Mouse (Mus musculus): ENCODE measurements around the gene Nutf2.
A peak's percentile ranks its signal among the peaks of the same experiment; 100 is the strongest.
"Not testable (repeated sequence)": the region's sequence is repeated elsewhere in the genome, so short reads cannot be mapped to it uniquely, and the experiment has no call there.

The Nutf2 gene

DNA sequence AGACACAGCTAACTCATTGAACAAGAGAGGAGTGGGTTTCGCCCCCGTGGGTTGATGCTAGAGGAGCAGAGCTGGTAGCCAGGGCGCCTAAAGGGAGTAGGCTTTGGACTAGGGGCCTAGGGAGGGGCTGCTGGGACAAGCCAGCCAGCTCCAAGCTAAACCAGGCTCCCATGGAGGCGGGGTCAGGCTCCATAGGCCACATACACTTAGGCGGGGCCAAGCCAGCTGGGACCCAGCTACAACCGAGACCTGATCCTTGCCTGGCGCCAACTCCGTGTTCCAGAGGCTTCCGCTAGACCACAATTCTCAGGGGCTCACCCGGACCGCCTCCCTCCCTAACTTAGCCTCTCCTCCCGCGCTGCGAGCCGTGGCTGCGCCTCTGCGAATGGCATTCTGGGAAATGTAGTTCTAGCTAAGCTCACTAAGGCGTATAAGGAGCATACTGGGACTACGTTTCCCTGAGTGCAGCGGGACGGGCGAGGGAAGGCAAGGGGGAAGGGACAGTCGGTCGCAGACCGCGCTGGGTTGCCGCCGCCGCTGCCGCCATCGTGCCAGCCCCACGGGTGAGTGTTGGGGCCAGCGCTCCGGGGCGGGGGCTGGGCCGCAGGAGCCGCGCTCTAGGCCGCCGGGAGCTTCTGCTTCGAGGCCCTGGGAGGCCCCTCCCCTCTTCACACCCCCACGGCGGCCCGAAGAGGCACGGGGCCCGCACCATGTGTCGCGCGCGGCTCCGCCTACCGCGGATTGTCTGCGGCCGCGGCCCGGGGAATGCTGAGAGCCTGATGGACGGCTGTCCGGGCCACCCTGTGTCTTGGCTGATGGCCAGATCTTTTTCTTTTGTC is at the start of gene Nutf2:
TSS of gene Nutf2 (plus strand) at position 438 of the 839 bp plus-strand sequence.
- DNase-seq (ENCODE audit: low read depth, low spot score) = peak; percentile 100

DNA sequence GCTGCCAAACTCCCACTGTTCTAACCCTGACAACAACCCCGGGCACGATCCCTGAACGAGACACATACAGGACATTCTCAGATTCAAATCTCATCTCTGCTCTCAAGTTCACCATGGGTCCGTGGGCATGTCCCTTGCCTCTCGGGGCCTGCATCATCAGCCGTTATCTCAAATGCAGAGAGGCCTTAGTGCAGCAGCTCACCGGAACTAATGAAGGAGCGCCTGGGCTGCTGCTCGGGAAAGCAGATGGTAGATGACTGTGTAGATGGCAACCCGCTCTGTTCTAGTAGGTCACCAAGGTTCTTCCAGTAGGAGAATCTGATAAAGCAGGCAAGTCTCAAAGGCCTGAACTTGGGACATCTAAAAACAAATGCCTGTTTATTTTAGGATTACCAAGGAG is 49.3 kb upstream of the Nutf2 start:
- no peak for DNase-seq (ENCODE audit: low read depth, low spot score)

- DNase-seq (ENCODE audit: low read depth, low spot score) = no peak
Measured at GRCm38 (mm10) chr8:105811543-105811942, 48.8 kb upstream of the Nutf2 start.

DNA sequence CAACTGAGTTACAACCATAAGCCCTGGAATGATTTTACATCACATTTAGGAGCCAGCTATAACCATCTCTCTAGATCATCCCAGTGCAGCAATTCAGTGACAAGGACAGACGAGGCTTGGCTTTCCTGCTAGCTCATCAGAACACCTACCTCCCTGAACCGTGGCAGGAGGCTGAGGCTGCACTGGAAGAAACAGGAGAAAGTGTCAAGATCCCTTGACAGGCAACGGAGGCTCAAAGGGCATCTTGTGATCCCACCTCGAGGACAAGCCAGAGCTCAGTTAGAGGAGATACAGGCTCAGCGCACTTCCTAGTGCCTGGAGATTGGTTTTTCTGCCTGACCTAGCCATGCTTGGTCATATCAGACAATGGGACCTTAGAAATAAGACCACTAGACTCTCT is 47.9 kb upstream of the Nutf2 start:
- no peak for DNase-seq (ENCODE audit: low read depth, low spot score)

- DNase-seq (ENCODE audit: low read depth, low spot score) = no peak
Measured at GRCm38 (mm10) chr8:105813241-105813640, 47.1 kb upstream of the Nutf2 start.

DNA sequence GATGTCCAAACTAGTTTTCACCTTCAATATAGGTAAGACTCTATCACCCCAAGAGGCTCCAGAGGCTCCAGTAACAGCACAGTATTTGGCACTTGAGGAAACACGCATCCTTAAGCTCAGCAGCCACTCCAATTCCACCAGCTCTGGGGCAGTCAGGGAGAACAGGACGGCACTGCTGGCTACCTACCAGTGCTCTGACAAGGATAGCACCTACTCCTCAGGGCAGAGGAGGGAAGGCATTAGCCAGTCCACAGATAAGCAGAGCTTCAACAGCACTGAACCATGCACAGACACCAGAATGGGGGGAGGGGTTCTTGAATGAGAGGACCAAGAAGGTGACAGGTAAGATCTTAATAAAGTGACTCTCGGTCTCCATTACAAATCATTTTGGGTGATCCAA is 40.7 kb upstream of the Nutf2 start:
- DNase-seq (ENCODE audit: low read depth, low spot score) = no peak

DNA sequence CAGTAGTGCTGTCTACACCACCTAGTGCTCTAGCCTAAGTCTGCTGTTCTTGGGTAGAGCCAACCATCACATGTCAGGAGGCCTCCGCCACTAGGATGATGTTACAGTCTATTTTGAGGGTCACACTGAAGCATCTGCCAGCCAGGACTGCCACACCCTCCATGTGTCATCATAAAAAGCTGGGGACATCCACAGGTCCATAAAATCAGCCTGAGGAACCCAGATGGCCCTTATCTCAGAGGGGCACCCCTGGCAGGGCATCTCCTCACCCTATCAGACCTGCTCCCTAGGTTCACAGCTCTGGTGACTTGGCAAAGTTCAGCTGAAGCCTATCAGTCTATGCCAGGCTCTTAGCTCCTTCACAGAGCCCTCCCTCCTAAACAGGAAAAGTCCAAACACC is 39.5 kb upstream of the Nutf2 start:
- no peak for DNase-seq (ENCODE audit: low read depth, low spot score)

GRCm38 (mm10) chr8:105825506-105825905 is 34.9 kb upstream of the Nutf2 start:
- no peak for DNase-seq (ENCODE audit: low read depth, low spot score)

- no peak for DNase-seq (ENCODE audit: low read depth, low spot score)
Measured at GRCm38 (mm10) chr8:105826379-105826778, 34.0 kb upstream of the Nutf2 start.

DNA sequence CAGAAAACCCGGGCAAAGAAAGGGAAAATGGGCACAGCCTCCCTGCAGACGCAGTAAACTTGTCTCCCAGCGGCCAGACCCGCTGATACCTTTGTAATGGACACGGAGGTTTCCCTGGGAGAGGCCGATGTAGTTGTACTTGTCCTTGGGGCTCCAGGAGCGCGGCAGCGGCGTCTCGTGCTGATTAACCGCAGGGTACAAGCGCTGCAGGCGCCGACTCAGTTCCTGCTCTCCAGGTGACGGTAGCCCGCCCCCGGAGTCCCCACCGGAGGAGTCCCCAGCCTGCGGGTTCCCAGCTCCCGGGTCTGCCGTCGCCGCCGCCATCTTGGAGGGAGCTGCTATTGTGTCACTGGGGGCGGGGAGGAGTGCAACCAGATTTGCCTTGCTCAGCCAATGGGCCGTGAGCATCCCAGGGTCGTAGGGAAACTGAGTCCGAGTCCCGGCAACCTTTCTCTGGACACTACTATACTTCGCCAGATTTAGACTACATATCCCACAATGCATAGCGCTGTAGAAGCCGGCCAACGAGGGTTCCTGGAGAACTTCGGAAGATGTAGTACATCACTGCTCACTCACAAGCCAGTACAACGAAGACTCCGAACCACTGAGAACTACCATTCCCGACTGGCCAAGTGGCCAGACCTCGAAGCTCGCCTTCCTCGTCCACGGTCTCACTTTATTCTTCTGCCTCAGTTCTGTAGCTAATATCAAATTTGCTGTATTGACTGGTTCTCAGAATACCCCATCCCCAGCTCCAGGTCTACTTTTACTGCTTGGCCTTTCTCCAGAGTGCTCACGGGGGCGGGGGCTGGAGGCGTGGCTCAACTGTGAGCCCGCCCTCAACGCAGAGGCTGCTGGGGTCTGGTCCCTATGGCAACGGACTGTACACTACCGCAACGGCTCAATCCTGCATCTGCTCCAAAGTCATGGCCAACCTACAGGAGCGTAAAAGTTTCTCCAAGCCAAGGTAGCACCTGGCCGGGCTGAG is 33.2 kb upstream of the Nutf2 start, which contains the start of the genes Ranbp10 and Tsnaxip1:
TSS of gene Ranbp10 (minus strand) at position 490 of the 988 bp plus-strand sequence.
TSS of gene Tsnaxip1 (plus strand) at position 871 of the 988 bp plus-strand sequence.
- peak; percentile 100 for DNase-seq (ENCODE audit: low read depth, low spot score)

DNA sequence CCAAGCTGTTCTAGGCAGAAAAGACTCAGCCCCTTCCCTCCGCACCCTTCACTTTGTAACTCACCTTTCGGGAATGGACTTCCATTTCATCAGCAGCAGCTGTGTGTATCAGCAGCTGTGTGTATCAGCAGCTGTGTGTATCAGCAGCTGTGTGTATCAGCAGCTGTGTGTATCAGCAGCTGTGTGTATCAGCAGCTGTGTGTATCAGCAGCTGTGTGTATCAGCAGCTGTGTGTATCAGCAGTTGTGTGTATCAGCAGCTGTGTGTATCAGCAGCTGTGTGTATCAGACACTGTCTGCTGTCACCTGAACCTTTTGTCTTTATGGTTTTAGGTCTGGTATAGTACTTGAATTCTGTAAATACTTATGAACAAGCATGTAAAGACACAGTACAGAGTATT is 26.6 kb upstream of the Nutf2 start:
- DNase-seq (ENCODE audit: low read depth, low spot score) = not testable (repeated sequence)

DNA sequence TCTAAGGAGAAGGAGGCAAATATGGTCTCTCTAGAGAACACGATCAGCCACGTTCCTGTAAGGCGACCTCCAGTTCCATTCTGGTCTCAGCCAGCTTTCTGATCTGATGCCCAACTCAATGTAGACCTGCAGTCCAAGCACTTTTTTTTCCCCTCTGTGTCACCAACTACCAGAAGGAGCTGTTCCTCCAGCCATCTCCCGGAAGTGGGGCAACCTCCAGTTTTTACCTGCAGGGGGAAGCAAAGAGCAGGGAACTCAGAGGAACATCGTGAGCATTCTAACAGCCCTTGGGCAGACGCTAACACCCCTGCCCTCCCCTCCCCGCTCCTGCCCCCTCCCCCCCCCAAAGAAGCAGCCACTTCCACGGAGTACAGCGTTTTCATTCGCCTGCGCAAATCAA is 25.1 kb upstream of the Nutf2 start:
- peak; percentile 90 for DNase-seq (ENCODE audit: low read depth, low spot score)

GRCm38 (mm10) chr8:105836991-105837390 is 23.4 kb upstream of the Nutf2 start:
- no peak for DNase-seq (ENCODE audit: low read depth, low spot score)

DNA sequence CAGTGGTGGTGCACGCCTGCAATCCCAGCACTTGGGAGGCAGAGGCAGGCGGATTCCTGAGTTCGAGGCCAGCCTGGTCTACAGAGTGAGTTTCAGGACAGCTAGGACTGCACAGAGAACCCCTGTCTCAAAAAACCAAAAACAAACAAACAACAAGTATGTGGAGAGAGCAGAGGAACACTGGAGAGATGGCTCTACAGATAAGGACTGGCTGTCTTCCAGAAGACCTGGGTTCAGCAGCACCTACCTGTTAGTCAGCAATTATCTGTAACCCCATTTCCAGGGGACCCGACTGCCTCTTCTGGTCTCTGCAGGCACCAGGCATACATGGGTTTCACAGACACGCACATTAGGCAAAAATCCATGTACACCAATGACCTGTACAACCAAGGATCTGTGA is 21.2 kb upstream of the Nutf2 start:
- no peak for DNase-seq (ENCODE audit: low read depth, low spot score)

DNA sequence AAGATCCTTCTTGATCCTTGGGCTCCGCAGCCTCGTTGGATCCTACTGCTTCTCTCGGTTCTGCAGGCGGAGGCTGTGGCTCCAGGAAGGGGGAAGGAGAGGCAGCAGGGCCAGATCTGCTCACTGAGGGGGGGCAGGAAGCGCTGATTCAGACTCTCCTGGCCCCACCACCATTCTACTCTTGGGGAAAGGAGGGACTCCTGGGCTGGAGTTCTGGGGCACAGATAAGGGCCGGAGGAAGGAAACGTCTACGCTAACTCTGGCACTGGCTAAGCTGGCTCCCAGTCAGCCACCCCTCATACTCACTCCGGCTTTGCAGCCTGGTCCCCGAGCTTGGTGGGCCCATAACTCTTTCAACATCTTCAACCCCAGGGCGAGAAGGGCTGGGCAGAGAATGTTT is 13.7 kb upstream of the Nutf2 start:
- DNase-seq (ENCODE audit: low read depth, low spot score) = no peak

DNA sequence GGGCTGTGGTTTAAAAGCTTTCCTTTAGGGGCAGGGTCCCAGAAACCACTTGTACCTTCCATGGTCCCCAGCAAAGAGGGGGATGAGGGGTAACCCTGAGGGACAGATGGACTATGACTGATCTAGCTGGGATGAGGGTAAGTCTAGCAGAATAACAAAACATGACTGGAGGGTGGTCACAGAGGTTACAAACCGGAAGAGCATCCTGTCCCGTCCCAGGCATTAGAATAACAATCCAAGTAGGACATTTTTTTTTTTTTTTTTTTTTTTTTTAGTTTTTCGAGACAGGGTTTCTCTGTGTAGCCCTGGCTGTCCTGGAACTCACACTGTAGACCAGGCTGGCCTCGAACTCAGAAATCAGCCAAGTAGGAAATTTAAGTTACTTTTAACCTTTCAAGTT is 10.4 kb upstream of the Nutf2 start:
- DNase-seq (ENCODE audit: low read depth, low spot score) = peak; percentile 55

- peak; percentile 72 for DNase-seq (ENCODE audit: low read depth, low spot score)
Measured at GRCm38 (mm10) chr8:105850611-105851010, 9.8 kb upstream of the Nutf2 start.

DNA sequence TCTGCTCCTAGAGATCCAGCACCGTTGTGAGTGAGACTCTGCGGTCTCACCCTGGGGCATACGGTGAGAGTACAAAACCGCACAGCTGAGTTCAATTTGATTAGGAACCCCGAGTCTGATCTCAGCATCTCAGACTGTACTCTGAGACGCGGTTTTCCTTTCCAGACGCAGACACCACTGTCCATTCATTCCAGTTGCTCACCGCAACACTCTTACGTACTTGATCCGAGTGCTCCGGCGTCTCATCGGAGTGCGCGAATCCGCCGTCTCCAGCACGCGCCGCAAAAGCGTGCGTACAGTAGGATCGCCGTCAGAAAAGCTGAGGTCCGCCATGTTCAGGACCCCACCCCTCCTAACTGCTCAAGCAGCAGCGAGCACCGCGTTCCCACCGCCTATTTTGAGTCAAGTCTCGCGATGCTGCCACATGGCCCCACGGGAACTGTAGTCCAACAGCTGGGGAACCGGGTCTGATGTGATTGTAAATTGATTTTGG is 8.7 kb upstream of the Nutf2 start:
- peak; percentile 99 for DNase-seq (ENCODE audit: low read depth, low spot score)

- peak; percentile 38 for DNase-seq (ENCODE audit: low read depth, low spot score)
Measured at GRCm38 (mm10) chr8:105852146-105852729, 8.1 kb upstream of the Nutf2 start.

DNA sequence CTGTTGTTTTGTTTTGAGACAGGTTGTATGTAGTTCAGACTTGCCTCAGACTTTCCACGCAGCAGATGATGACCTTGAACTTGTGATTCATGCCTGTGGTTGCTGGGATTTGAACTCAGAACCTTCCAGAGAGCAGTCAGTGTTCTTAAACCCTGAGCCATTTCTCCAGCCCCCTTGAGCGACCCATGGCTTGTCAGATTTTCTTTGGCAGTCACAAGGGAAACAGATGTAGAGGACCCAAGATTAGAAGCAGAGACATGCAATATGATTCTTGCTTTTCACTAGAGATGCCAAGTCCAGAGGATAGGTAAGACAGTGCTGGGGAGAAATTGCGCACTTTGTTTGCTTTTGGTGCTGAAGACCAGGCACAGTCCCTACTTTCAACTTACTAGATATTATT is 7.2 kb upstream of the Nutf2 start, which contains the start of gene Cenpt:
TSS of gene Cenpt (minus strand) at position 101 of the 400 bp plus-strand sequence.
- DNase-seq (ENCODE audit: low read depth, low spot score) = no peak

DNA sequence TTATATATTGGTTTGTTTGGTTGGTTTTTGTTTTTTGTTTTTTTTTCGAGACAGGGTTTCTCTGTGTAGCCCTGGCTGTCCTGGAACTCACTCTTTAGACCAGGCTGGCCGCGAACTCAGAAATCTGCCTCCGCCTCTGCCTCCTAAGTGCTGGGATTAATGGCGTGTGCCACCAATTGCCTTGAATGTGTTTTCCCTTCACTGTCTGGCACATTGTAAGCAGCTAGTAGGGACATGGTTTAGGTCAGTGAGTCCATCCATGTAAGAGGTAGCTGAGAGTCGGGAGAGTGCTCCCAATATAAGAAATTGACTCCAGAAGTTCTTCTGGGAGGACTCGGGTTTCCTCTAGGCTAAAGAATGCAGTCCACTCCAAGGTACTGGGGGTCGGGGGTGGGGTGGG is 6.1 kb upstream of the Nutf2 start:
- DNase-seq (ENCODE audit: low read depth, low spot score) = no peak
